Mouse (Mus musculus): ENCODE measurements around the gene Kcne1.

GRCm38 (mm10) chr16:92369260-92369659, 10.0 kb upstream of the Kcne1 start:
- no peak for TF ChIP-seq POLR2A (IDR thresholded peaks at IDR 0.05; ENCODE audit: borderline replicate concordance, extremely low read depth, insufficient read depth, insufficient read length, poor library complexity, severe bottlenecking)
- TF ChIP-seq CTCF (IDR thresholded peaks at IDR 0.05; ENCODE audit: borderline replicate concordance, extremely low read depth, insufficient read depth, insufficient read length): no peak
